Mouse (Mus musculus): ENCODE results near the gene Zfp488. TPM values are rescaled to one million over a fixed set of nuclear protein-coding genes. Genes with fewer than 3 reads are reported as not detected.

Zfp488 gene
- total RNA-seq (2015) (0.05 TPM in 1 of 2 replicates, not detected in the other), total RNA-seq (2017) (not detected in 2 replicates)

DNA sequence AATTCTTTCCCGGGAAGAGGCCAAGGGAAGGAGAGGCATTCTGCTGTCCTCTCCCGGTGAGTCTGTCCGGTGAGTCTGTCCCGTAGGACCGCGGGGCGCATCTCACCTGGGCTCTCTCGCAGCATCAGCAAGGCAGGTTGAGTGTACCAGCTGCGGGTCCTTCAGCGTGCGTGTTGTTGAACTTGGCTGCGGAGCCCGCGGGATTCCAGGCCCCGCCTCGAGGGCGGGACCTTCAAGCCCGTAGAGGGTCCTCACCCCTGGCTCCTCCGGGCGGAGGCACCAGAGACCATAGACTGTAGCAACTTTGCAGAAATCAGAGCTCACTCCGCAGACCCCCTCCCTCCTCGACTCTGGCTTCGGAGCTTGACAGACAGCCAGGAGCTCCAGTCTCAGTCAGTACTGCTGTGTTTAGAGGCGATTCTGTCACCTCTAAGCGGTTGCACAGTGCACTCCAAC, at the start of gene Zfp488:
Gene Zfp488 (minus strand): TSS at position 161 of the 456 bp plus-strand sequence.
- ATAC-seq (replicated peaks; ENCODE audit: poor library complexity) = no peak

- ATAC-seq (replicated peaks; ENCODE audit: poor library complexity) = no peak
Measured at GRCm38 (mm10) chr14:34026710-34027109, 48.1 kb upstream of the Zfp488 start.

DNA sequence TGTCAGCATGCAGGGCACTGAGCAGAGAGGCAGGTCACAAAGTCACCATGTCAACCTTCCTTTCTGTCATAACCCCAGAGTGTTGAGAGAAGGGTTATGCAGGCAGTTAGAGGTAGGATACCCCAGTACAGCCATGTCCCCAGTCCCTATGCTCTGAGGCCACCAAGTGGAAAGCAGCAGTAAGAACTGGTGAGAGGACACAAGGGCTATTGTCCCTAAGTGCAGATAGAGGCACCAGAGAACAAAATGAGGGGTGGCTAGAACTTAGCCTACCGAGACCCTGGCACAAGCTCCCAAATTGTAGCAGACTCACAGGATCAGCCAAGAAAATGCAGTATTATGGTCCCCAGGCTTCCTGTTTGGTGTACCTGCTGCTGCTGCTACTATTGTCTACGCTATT, 38.4 kb upstream of the Zfp488 start:
- ATAC-seq (replicated peaks; ENCODE audit: poor library complexity) = no peak

GRCm38 (mm10) chr14:34016381-34016780, 37.8 kb upstream of the Zfp488 start, which contains the start of gene Gm5460:
Gene Gm5460 (plus strand): TSS chr14:34016758.
- no peak for ATAC-seq (replicated peaks; ENCODE audit: poor library complexity)

DNA sequence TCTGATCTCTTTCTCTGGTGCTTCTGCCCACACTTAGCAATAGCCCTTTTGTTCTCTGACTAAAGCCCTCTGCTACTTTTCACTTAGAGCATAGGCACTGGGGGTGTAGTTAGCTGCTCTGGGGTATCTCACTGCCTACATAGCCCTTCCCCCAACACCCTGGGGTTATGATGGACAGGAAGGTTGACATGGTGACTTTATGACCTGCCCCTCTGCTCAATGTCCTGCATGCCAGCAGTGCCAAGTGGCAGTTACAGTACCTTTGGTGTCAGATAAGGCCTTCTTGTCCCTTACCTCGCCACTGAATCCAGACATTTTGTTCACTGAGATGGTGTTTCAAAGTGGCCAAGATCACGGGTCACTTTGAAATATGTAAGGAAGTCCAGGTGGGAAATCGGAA, 36.5 kb upstream of the Zfp488 start, which contains the start of gene Gm30083:
Gene Gm30083 (minus strand): TSS at position 120 of the 400 bp plus-strand sequence.
- no peak for ATAC-seq (replicated peaks; ENCODE audit: poor library complexity)

DNA sequence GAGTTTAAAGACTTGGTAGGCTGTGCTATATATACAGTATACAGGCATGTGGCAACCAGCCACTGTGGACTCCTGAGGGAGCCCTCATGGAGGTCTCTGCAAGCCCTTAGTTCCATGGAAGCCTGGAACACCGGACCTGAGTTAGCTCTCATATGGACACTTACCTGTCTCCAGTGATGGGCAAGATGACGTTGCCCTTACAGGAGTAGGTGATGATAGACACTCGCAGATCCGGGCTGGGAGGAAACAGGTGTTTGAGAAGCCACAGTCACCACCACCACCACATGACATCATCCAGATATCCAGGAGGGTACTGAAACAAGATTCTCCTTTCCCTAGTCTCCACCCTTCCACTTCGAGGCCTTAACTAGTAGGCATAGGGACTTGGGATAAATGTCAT, 23.8 kb upstream of the Zfp488 start:
- no peak for ATAC-seq (replicated peaks; ENCODE audit: poor library complexity)

DNA sequence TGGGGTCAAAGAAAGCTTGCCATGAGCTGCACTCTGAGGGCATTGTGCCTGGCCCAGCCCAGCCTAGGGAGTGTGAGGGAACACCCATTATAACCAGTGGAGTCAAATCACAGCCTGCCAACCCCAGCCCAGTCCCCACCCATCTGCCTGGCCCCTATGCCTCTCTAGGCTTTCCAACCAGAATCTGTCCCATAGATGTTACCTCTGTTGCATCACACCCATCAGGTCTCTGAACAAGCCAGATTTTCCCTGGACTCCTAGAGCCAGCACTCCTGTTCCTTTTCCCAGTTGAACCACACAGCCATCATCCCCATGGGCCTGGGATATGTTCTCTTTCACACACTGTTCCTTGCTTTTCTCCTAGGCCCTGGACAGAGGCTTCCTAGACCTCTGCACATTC, 22.9 kb upstream of the Zfp488 start:
- no peak for ATAC-seq (replicated peaks; ENCODE audit: poor library complexity)

GRCm38 (mm10) chr14:34000076-34000475, 21.5 kb upstream of the Zfp488 start:
- no peak for ATAC-seq (replicated peaks; ENCODE audit: poor library complexity)

DNA sequence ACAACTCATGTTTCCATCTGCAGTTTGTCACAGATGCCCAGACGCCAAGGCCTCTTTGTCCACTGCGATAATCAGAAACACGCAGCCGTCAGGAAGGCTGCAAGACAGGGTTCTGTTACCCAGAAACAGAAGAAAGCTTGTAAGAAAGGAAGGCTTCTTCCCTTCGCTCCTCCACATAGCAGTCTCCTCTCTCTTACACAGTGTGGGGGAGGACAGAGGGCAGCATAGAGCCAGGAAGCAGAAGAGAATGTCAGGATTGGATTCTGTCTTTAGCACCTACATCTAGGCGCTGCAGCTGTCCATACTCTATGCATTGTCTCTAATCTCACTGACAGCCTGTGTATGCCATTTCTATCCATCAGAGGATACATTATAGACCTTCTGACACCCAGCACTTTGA, 18.9 kb upstream of the Zfp488 start:
- no peak for ATAC-seq (replicated peaks; ENCODE audit: poor library complexity)

GRCm38 (mm10) chr14:33993521-33994289, 15.1 kb upstream of the Zfp488 start:
- ATAC-seq (replicated peaks; ENCODE audit: poor library complexity) = no peak

- no peak for ATAC-seq (replicated peaks; ENCODE audit: poor library complexity)
Measured at GRCm38 (mm10) chr14:33993051-33993450, 14.5 kb upstream of the Zfp488 start.

DNA sequence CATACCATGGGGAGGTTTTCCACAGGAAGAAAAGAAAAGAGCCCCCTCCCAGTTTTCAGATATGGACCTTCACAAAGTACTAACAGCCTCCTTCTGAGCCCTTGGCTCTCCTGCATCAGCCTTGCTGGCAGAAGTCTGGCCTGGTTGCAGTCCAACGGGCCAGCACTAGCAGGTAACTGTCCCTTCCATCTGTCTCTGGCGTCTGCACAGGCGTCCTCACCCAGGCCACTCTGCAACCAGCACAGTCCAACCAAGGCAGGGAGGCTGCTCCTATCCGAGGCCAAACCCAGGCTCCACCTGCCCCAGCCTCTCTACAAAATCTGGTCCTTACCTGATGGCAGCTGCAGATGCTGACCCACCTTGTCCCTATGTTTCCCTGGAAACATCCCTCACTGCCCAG, 13.4 kb upstream of the Zfp488 start:
- ATAC-seq (replicated peaks; ENCODE audit: poor library complexity) = no peak

- ATAC-seq (replicated peaks; ENCODE audit: poor library complexity) = no peak
Measured at GRCm38 (mm10) chr14:33989201-33989600, 10.6 kb upstream of the Zfp488 start.

DNA sequence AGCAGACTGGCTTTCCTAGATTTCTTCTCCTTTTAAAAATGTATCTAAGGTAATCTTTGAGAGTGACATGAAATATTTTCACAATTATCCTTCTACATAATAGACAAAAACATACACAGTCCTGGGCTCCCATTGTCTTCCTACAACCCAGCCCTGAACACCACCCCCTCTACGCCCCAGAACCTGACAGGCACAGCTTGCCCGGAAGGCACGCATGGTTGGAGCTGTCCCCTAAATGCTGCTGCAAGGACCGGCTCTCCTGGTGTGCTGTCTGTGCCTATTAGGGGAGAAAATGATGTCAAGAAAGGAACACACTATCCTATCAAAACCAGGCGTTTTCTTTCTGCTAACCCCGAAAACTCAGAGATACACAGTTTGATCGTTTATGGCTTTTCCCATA, 816 bp downstream of the Zfp488 start:
- no peak for ATAC-seq (replicated peaks; ENCODE audit: poor library complexity)

GRCm38 (mm10) chr14:33974752-33975151, 3.8 kb downstream of the Zfp488 start:
- no peak for ATAC-seq (replicated peaks; ENCODE audit: poor library complexity)

DNA sequence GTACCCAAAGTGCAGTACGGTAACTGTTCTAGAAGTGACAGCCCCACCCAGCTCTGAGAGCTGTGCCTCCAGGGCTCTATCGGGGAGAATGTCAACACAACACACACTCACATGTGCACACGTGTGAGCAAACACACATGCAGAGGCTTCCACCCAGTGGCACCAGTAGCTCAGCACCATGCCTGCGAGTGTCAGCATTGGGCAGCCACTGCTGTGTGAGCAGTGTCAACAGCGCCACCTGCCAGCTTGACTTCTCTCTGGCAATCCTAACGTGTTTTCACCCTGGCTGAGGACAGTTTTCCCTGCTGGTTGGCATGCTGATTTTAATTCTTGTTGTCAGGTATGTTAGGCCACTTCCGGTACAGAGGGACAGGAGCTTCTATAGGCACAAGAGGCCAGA, 5.9 kb downstream of the Zfp488 start:
- ATAC-seq (replicated peaks; ENCODE audit: poor library complexity) = no peak

DNA sequence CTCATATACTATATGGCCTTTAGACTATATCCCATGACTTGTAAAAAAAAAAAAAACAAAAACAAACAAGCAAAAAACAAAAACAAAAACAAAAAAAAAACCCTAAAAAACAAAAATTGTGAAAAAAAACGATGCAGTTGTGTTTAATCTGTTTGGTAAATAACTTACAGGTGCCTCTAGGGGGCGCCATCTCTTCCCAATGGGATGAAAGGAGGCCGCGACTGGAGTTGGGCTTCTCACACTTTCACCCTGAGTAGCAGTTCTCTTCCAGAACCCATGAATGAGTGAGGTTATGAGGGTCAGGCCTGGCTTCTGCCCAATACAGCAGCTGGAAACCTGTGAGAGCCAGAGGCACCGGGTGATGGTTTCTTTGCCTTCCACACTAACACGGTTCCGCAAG, 12.9 kb downstream of the Zfp488 start:
- ATAC-seq (replicated peaks; ENCODE audit: poor library complexity) = no peak

- ATAC-seq (replicated peaks; ENCODE audit: poor library complexity) = 0 out of 2 replicates have a peak, but pooled peaks have one; percentile 39
Measured at GRCm38 (mm10) chr14:33959341-33959740, 19.2 kb downstream of the Zfp488 start.

DNA sequence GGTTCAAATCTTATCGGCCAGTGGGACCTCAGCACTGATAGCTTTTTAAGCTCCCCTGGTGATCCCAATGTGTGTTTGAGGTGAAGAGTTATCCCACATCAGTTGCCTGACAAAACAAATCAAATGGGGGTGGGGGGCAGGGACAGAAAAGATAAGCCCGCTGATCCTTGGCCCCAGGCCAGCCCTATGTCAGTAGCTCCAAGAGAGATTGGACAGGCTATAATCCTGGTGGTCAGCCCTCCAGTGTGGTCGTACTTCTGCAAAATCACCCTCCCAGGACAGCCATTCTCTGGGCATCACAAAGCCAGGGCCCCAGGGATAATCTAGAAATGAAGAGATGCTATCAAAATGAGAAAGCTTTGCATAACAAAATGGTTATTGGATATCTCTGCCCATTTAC, 19.7 kb downstream of the Zfp488 start:
- ATAC-seq (replicated peaks; ENCODE audit: poor library complexity) = no peak

DNA sequence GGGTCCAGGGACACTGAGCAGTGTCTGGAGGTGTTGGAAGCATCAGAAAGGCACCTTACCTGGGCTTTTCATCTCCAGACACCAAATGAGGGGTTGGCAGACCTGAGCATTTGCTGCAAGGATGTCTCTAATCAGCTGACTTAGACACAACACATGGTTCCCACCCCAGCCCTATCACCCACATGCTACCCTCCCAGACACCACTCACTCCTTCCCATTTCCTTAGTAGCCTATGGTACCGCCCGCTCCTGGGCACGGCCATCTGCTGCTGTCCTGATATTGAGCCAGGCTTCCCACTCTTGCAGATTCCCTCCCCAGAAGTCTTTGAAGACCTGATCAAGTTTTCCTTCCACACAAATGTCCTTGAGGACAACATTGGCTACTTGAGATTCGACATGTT, 20.4 kb downstream of the Zfp488 start:
- ATAC-seq (replicated peaks; ENCODE audit: poor library complexity) = no peak

DNA sequence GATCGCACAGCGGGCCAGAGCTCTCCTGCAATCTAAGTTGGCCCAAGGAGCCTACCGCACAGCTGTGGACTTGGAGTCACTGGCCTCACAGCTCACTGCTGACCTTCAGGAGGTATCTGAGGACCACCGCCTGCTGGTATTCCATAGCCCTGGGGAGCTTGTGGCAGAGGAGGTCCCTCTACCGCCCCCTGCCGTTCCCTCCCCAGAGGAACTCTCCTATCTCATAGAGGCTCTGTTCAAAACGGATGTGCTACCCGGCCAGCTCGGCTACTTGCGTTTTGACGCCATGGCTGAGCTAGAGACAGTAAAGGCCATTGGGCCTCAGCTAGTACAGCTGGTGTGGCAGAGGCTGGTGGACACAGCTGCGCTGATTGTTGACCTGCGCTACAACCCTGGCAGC, 22.5 kb downstream of the Zfp488 start:
- no peak for ATAC-seq (replicated peaks; ENCODE audit: poor library complexity)

GRCm38 (mm10) chr14:33953761-33954160, 24.8 kb downstream of the Zfp488 start, which contains the start of gene Rbp3:
Gene Rbp3 (plus strand): TSS chr14:33954003.
- ATAC-seq (replicated peaks; ENCODE audit: poor library complexity) = no peak

Measured in megakaryocyte progenitor cell, adult 5-6 weeks (primary cell).